Mouse (Mus musculus) frontal cortex, postnatal 25 days (tissue): ENCODE data around the gene Haus7.

Source experiments
- DNase-seq, 2 experiments: peaks; one replicate each; pipeline ENCODE4 v3.0.0; 2022; ENCODE audit warnings: low spot score in 2 of 2

Gene Haus7

DNA sequence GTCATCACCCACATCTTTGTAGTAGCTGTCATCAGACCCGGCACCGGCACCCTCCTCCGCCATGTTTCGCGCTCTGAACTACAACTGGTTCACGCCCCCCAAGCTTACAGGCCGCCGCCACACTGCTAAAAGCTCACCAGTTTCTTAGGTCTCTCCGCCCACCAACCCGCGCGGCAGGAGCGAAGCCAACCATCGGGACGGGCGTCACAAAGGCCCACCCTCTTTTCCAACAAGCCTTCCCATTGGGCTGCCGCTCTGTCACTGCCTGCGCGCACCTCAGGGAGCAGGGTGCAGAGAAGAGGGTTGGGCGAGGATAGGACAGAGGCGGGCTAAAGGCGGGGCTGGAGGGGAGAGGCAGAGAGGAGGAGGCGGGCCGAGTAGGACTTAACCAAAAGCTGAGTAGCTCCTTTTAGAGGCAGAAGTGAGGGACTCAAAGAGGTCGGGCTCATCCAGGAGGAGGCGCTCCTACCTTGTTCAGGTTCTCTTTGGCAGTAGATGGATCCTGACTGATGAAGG is at the start of gene Haus7:
Haus7 (minus strand) TSS at position 168 of the 516 bp plus-strand sequence.
- peak; percentile 71 to 80 for DNase-seq

DNA sequence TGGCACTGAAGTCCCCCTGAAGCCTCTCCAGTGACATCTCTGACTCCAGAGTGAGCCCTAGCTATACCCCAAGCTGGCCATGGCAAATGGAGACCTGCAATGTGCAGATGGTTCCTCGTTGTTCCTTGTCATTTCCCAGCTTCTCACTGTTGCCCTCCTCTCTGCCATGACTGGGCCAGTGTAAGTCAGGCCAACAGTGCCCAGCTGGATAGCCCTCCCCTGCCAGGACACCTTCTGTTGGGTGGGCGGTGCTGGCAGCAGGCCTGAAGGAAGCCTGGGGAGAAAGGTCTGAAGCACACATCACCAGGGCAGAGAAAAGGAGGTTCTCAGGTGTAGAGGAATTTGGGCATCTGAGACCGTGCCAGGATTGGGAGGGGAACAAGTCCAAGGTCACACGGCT is 47.7 kb upstream of the Haus7 start:
- no peak for DNase-seq

DNA sequence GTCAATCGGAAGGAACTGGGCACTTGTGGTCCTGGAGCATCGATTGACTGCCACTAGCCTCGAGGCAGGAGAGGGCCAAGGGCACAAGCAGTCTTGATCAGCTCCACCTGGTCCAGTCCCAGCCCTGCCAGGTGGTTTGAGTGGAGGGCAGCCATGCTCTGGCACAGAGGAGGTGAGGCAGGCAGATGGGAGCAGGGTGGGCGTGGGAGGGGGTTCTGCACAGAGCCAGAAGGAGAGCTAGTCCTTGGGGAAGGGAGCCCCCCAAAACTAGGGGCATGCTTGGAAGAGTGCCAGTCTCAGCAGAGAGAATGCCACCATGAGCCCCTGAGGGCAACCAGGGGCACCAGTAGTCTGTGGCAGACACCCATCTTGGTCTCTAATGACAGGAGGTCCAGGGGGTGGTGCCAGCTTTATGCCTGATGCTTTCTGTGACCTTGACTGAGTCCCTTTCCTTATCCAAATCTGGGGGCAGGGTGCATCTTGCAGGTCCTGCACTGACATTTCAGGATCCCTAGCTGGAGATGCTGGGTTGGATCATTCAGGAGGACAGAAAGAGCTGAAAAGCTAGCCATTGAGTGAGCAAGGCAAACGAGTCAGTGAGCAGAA is 46.4 kb upstream of the Haus7 start:
- DNase-seq: no peak

DNA sequence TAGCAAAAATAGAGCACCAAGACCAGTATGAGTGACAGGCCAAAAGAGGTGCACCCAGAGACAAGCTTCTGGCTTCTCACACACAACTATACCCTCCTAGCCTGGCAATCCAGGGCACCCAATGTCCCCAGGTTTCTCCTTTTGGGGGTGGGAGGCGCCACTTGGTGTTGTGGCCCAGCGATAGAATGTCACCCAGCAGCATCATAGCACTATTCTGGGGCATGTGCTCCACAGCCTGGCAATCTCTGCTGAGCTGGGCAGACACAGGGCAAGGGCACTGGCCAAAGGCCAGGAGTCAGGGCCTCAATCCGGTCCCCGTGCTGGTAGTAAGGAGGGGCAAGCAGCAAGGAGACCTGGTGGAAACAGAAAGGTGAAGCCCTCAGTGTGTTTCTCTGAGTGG is 37.9 kb upstream of the Haus7 start:
- DNase-seq: no peak

DNA sequence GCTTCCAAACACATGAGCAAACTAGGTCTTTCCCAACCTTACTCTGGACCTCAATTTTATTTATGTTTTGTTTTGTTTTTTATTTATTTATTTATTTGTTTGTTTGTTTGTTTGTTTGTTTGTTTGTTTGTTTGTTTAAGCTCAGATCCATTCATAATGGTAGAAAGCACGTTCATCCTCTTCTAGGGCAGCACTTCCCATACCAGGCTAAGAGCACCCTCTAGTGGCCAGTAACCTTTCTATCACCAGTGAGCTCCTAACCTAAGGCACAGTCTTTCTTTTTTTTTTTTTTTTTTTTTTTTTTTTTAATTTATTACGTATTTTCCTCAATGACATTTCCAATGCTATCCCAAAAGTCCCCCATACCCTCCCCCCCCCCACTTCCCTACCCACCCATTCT is 34.7 kb upstream of the Haus7 start:
- peak in 1 of 2 experiments; percentile 38 for DNase-seq

DNA sequence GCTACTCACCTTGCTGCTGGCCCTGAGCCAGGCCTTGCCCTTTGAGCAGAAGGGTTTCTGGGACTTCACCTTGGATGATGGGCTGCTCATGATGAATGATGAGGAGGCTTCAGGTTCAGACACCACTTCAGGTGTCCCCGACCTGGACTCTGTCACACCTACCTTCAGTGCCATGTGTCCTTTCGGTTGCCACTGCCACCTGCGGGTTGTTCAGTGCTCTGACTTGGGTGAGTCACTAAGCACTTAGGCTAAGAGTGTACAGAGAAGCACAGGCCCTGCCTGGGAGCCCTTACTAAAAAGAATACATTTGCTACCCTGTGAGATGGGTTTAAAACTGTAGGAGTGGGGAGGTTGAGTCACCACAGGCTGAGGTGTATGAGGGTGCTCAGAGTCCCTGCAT is 32.0 kb upstream of the Haus7 start:
- DNase-seq: no peak

DNA sequence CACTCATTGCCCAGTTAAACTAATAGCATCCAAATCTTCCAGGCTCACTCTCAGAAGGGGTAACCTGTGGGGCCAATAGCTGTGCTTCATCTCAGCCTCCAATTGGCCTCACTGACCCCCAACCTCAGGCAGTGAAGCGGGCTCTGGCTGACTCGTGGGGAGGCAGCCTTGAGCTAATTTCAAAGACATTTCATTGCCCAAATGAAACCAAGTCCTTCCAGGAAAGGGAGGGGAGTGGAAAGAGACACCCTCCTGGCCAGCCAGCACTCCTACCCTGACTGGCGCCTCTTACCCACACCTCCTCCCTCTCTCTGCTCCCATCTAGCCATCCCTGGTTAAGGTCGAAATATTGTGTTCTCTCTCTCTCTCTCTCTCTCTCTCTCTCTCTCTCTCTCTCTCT is 31.3 kb upstream of the Haus7 start:
- no peak for DNase-seq

DNA sequence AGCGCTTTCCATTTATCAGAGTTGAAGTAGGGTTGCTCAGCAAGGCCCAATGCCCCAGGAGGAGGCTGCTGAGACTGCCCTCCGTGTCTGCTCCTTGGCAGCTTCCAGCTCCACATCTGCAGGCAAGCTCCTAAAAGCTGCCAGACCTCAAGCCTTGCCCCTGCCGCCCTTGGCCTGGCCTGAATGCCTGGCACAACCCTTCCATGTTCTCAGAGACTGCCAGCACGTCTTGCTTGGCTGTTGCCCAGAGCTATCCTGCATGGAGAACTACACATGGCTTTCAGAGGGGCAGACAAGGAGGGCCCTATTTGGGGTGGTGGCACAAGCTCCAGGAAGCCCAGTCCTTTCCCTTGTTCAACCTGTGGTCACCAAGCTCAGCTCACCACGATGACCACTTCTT is 28.1 kb upstream of the Haus7 start:
- DNase-seq: no peak

DNA sequence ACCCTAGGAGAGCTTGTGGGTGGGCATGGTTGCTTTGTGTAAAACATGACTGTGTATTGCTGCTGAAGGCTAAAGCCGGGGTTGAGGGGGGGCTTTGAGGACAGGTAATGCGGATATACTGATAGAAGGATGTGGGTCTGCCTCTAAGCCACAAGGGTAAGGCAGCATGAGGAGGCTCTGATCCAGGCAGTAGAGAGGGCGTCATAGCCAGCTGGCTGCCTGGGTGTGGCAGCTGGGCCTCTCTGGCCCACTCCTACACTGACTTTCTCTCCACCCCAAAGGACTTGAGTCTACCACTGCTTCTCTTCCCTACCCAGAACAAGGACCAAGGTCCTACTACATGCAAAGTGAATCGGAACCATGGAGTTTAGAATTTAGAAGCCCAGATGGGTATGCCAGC is 26.0 kb upstream of the Haus7 start:
- no peak for DNase-seq

DNA sequence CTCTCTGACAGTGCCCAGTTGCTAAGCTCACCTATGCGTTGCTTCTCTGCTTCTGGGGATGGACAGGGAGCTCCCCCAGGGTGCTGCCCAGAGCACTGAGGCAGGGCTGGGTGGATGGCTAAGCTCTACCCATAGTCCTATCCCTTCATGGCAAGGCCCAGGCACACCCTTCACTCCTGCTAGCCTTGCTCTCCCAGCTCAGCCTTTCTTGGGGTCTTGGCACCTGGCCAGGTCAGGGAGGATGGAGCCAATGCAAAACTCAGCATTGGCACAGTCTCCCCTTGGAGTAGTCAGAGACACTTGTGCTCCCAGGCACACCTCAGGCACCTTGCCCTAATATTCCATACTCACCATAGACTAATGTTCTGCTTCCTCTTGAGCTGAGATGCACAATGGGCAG is 25.2 kb upstream of the Haus7 start:
- no peak for DNase-seq

DNA sequence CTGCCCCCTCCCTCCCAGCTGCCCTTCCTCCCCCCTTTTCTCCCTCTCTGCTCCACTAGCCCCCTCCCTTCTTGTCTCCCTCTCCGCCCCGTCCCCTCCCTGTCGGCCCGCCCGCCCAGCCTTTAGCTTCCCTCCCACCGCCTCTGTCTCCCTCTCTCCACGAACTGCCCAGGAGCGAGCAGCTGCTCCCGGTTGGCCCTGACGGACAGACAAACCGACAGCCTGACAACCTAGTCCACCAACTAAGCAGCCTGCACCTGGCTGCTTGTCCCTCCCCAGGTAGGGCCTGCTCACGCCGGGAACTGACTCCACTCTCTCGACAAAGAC is 24.6 kb upstream of the Haus7 start, which contains the start of gene Bgn:
Bgn (plus strand) TSS at position 119 of the 327 bp plus-strand sequence.
- no peak for DNase-seq

DNA sequence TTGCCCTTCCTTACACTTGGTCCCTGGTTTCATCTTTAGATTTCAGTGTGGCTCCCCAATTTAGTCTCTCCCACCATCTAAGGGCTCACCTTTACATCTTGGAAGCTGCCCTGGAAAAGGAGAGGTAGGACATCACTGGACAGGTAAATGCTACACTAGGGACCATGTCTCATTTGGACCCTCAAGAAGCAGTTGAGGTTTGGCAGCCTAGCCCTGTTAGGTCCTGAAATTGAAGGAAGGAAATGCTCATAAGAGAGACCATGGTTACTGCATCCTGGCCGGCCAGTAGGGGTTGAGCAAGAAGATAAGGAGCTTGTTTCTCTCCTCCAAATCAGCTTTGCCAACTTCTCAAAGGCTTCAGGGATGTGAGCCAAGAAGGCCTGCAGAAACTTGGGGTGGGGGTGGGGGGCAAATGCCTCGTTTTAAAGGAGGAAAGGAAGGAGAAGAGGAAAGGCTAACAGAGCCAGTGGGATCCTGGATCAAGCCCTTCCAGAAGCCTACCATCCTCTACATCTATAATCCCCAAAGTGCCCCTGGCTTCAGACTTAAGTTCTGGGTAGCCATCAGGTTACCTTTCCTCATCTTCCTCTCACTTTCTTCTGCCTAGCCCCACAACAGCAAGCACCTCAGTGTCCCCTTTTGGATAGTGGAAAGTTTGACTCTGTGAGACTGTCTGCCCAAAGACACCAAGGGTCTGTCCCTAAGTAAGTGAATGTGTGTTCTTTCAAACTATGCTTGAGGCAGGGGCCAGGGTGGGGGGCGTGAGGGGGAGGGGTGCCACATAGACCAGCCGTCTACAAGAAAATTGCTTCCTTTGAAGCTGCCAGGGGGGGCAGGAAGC is 24.0 kb upstream of the Haus7 start:
- no peak for DNase-seq

DNA sequence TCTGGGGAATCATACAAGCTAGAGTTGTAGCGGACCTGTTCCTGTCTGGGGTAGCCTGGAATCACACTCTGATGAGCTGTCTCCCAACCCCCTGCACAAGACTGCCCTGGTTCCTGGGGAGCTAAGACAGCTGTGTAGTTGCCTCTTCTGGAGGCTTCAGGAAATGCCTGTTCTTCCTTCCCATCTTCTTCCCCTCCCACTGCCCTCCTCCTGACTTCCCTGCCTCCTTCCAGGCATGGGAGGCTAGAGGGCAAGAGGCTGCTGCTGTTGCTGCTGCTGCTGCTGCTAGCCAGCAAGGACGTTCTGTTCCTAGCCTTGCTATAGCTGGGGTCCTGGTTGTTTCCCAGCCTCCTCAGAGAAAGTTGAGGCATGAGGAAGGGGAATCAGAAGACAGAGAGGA is 21.5 kb upstream of the Haus7 start:
- no peak for DNase-seq

DNA sequence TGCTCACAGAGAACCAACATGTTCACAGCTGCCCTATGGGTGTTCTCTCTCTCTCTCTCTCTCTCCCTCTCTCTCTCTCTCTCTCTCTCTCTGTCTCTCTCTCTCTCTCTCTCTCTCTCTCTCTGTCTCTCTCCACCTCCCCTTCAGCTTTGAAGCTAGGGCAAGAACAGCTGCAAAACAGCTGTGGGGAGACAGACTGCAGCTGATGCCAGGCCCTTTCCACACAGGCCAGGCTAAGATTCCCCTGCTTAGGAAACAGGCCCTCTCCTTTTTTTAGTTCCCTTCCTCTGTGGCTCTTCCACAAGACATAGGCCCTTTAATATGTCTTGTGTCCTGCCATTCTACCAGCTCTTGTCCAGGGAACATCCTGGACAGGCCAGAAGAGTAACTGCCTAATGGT is 20.8 kb upstream of the Haus7 start:
- DNase-seq: no peak

DNA sequence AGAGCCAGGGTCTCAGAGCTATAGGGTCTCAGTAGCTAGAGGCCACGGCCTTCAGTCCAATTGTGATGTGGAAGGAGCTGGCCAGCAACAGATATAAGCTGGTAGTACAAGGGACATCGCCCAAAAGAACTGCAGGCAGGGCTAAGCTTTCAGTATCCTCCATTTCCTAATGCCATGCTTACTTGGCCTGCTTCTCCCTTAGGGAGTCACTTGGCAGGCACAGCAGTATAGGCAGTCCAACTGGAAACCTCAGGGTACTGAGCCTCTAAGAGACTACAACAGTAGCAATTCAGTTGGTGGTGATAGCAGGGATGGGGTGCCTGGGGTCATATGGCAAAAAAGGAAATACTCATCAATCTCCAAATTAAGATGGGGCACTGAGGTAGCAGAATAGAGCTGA is 18.7 kb upstream of the Haus7 start:
- DNase-seq: no peak

DNA sequence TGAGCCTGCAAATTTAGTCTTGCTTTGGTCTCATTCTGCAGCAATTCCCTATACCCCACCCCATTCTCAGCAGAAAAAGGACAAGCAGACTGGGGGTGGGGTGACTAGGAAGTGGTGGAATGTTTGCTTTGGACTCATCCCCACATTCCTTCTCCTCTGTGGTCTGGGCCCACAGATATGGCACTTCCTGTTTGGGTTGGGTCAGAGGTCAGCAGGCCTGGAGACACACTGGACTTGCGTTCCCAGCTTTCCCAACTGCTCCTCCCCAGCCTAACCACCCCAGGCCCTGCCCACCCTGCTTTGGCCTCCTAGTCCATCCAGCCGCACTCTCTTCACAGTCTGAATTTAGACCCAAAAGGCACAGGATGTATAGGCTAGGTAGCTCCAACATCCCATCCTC is 17.8 kb upstream of the Haus7 start:
- no peak for DNase-seq

DNA sequence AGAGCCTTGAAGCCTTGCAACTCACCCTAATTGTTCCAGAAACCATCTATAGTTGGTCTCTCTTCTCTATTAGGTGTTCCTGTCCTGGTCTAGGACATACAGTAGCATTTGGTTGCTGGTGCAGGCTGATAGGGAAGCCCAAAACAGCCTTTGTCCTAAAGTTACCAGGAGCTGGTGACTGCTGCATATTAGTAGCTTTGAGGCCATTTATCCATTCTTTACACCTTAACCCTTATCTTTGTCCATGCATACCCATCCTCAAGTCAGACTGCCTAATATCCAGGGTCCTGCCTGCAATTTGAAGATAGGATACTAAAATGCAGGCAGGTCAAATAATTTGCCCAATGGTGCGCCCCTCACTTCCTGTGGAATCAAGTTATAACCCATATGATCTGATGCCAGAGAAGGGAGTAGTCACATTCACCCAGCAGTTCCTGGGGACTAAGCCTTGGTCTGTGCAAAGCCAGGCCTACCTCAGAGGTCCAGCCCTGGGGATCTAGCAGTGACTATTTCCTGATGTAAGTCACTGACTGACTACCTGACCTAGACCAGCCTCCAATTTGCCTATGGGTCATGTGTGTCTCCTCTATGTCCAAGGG is 16.9 kb upstream of the Haus7 start:
- no peak for DNase-seq

DNA sequence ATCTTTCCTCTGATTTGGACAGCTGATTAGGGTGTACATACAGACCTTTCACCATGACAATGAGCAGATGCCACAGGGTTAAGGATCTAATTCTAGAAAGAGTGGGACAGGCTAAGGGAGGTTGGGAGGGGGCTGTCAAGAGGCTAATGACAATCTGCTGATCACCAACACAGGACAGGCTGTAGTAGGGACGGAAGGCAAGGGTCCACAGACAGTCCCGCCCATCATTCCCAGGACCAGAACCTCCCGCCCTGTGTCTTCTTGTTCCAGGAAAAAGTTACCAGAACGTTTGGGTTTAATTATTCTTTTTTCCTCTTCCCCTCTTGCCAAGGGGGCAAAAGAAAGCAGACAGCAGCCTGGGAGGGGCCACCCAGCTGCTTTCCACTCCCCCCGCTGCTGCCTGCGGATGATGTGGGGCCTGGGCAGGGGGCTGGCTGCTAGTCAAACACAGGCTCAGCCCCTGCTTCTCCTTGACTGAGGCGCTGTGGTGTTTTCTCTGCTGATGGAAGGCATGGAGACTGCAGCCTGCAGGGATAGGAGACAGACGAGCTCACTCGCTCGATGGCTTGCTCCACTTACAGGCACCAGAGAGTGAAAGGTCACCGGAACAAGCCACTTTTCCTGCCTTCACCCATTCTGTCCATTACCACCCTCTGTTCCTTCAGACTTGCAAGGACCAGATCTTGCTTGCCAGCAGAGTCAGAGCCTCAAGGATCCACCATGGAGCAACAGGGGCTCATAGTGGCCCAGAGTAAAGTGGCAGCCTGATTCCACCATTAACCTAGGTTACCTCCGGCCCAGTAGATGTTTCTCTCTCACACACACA is 15.7 kb upstream of the Haus7 start:
- no peak for DNase-seq

DNA sequence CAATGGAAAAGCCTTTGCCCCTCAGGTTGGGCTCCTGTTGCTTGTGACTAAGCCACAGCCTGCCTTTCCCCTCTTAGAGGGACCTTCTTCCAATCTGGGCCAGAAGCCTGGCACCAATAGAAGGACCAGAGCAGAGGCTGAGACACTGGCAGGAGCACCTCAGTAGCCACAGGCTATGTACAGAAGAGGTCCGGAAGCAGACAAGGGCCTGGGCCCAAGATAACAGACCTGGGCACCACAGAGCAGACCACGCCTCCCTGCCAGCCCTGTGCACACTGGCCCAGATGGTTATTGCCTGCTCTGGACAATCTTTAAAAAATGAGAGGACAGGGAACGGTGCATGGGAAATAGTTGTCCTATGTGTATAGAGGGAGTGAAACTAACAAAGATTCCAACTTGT is 12.9 kb upstream of the Haus7 start:
- DNase-seq: no peak

DNA sequence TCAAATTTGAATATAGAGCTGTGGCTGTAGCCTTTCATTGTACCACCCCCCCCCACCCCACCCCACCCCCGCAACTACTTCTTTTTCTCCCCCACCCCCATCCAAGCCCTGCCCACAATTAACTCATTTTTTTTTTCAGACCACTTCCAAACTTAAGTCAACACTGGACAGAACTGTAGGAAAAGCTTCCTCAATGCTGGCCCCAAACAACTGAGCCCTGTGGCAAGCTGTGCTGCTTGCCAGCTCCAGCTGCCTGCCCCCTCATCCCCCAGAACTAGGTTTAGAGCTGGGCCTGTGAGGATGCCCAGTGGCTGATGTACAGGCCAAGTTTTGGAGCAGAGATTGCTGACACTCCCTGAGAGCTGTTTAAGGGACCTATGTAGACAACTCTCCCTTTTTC is 9.9 kb upstream of the Haus7 start:
- no peak for DNase-seq

DNA sequence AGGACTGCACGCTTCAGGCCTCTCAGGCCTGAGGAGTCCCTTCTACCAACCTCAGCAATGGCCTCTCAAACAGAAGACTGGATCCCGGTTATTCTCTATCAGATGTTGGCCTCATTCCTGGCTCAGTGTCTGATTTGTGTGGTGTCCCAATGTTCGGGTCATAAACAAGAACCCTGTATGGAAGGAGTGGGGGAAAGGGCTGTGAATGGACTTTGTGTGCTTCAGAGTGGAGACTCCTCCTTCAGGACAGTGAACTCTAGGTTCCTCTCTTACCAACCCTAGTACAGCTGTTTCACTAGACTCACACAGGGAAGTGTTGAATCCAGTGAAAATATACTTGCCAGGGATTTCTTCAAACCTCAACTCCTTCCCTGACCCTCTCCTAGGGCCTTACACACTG is 9.5 kb upstream of the Haus7 start:
- DNase-seq: no peak
